20 mouse cellular contexts compared by ENCODE assay signal in genomic region chr16:9527214-9527613, GRCm38 (mm10).
DNase-seq lines count a peak whose midpoint lies in the region; ATAC-seq and TF ChIP-seq lines count a peak whose summit lies in the region.
"Had no signal": no experiment of that assay in that cellular context is flagged by ENCODE, and none has a peak within 500 bp of the region (broad histone marks: within the 10 kb centered on the region; RNA-seq: fewer than 3 reads in every experiment).

No protein-coding gene starts in this region.

- H3K4me2 ChIP-seq in liver, embryonic 12.5 days, result no peak overlapping the region
- no peak overlapping the region for H3K4me2 ChIP-seq in liver, embryonic 11.5 days
- no peak overlapping the region for H3K4me2 ChIP-seq in liver, embryonic 14.5 days (ENCODE audit: low read depth)
- no peak overlapping the region for H3K4me2 ChIP-seq in liver, postnatal 0 days (ENCODE audit: low read depth, low read length)
- H3K4me2 ChIP-seq: embryonic facial prominence, embryonic 13.5 days; embryonic facial prominence, embryonic 15.5 days; forebrain, embryonic 13.5 days; forebrain, embryonic 15.5 days had no signal

- no peaks in the 10 kb centered on the region for H3K9me3 ChIP-seq in liver, embryonic 12.5 days (replicated peaks)
- H3K9me3 ChIP-seq in liver, embryonic 11.5 days (ENCODE audit: control insufficient read depth, low read length), result no peaks in the 10 kb centered on the region
- H3K9me3 ChIP-seq in liver, embryonic 14.5 days (ENCODE audit: control insufficient read depth, low read length), result no peaks in the 10 kb centered on the region
- H3K9me3 ChIP-seq in liver, postnatal 0 days (ENCODE audit: low read length), result peaks cover 3% of the 10 kb centered on the region; the same call in 1 of the 2 replicates
- H3K9me3 ChIP-seq: embryonic facial prominence, embryonic 13.5 days; embryonic facial prominence, embryonic 15.5 days; forebrain, embryonic 13.5 days; forebrain, embryonic 15.5 days had no signal

- no peak for TF ChIP-seq CTCF in liver, embryonic 14.5 days (IDR thresholded peaks at IDR 0.05; ENCODE audit: low read depth)
- TF ChIP-seq CTCF in liver, postnatal 0 days (IDR thresholded peaks at IDR 0.05; ENCODE audit: low read depth), result no peak

- WGBS in liver, embryonic 12.5 days (ENCODE audit: insufficient replicate concordance), result 40% methylated on average over 5 of the region's 5 CpGs
- 49% methylated on average over 5 of the region's 5 CpGs for whole genome bisulfite sequencing in liver, embryonic 11.5 days
- 35% methylated on average over 5 of the region's 5 CpGs for WGBS in liver, embryonic 14.5 days (ENCODE audit: insufficient replicate concordance)
- WGBS in liver, postnatal 0 days (ENCODE audit: insufficient replicate concordance), result 46% methylated on average over 5 of the region's 5 CpGs

- DNase-seq in liver, embryonic 11.5 days (ENCODE audit: low spot score), result no peak
- peak in 2 of 3 experiments; percentile 5 to 9 for DNase-seq in liver, embryonic 14.5 days (ENCODE audit: low read depth in 3 of 3, low spot score in 3 of 3)
- DNase-seq in liver, postnatal 0 days, result no peak
- DNase-seq in kidney, adult 8-10 months, result no peak
- no peak for DNase-seq in urinary bladder, postnatal 25 days (ENCODE audit: low spot score)
- DNase-seq: adrenal gland, adult 2 months; adrenal gland, postnatal 10 days; adrenal gland, postnatal 25 days; cerebellum, adult 11 months; cerebellum, adult 18-20 months; cerebellum, adult 8-10 months; cerebellum, adult 9-11 months; cerebellum, postnatal 14 days; cerebellum, postnatal 36 days; embryo, embryonic 11 days had no signal

- H3K27ac ChIP-seq in liver, embryonic 12.5 days, result no peak overlapping the region
- no peak overlapping the region for H3K27ac ChIP-seq in liver, embryonic 11.5 days (ENCODE audit: low read depth, low read length)
- H3K27ac ChIP-seq in liver, embryonic 14.5 days, result no peak overlapping the region
- H3K27ac ChIP-seq in liver, postnatal 0 days (ENCODE audit: low read depth), result no peak overlapping the region
- H3K27ac ChIP-seq: embryonic facial prominence, embryonic 13.5 days; embryonic facial prominence, embryonic 15.5 days; forebrain, embryonic 13.5 days; forebrain, embryonic 15.5 days had no signal

- no peaks in the 10 kb centered on the region for H3K27me3 ChIP-seq in liver, embryonic 12.5 days (replicated peaks)
- H3K27me3 ChIP-seq in liver, embryonic 11.5 days (replicated peaks; ENCODE audit: control insufficient read depth, insufficient read depth, low read length), result no peaks in the 10 kb centered on the region
- H3K27me3 ChIP-seq in liver, embryonic 14.5 days (ENCODE audit: control insufficient read depth, insufficient read depth, low read length), result no peaks in the 10 kb centered on the region
- H3K27me3 ChIP-seq in liver, postnatal 0 days (ENCODE audit: insufficient read depth, low read length), result no peaks in the 10 kb centered on the region
- H3K27me3 ChIP-seq: embryonic facial prominence, embryonic 13.5 days; embryonic facial prominence, embryonic 15.5 days; forebrain, embryonic 13.5 days; forebrain, embryonic 15.5 days had no signal

- no peaks in the 10 kb centered on the region for H3K4me1 ChIP-seq in liver, embryonic 12.5 days
- H3K4me1 ChIP-seq in liver, embryonic 11.5 days (replicated peaks; ENCODE audit: control insufficient read depth, insufficient read depth, low read length), result no peaks in the 10 kb centered on the region
- H3K4me1 ChIP-seq in liver, embryonic 14.5 days (replicated peaks; ENCODE audit: control insufficient read depth in 2 of 2, insufficient read depth in 2 of 2, low read length in 1 of 2), result peaks cover 0 to 2% of the 10 kb centered on the region in 2 experiments; a peak in 1 of 4 replicates
- no peaks in the 10 kb centered on the region; the same call in 1 of the 2 replicates for H3K4me1 ChIP-seq in liver, postnatal 0 days (ENCODE audit: insufficient read depth)
- H3K4me1 ChIP-seq: embryonic facial prominence, embryonic 13.5 days; embryonic facial prominence, embryonic 15.5 days; forebrain, embryonic 15.5 days had no signal

- H3K4me3 ChIP-seq in liver, embryonic 12.5 days, result no peak overlapping the region
- no peak overlapping the region for H3K4me3 ChIP-seq in liver, embryonic 11.5 days (ENCODE audit: low read depth, low read length)
- no peak overlapping the region for H3K4me3 ChIP-seq in liver, embryonic 14.5 days (ENCODE audit: insufficient read depth in 1 of 2, low read depth in 2 of 2, low read length in 2 of 2)
- no peak overlapping the region for H3K4me3 ChIP-seq in liver, postnatal 0 days (ENCODE audit: low read depth, low read length)
- H3K4me3 ChIP-seq: embryonic facial prominence, embryonic 13.5 days; embryonic facial prominence, embryonic 15.5 days; forebrain, embryonic 13.5 days; forebrain, embryonic 15.5 days had no signal

- ATAC-seq in liver, embryonic 12.5 days, result 0 out of 2 replicates have a peak, but pooled peaks have one; percentile 24
- ATAC-seq in liver, embryonic 11.5 days (replicated peaks; ENCODE audit: low FRiP score), result no peak
- ATAC-seq in liver, embryonic 14.5 days (ENCODE audit: insufficient read depth), result 0 out of 2 replicates have a peak, but pooled peaks have one; percentile 35
- ATAC-seq in liver, postnatal 0 days, result peak; percentile 49; the same call in 1 of the 2 replicates
- ATAC-seq: forebrain, embryonic 13.5 days; forebrain, embryonic 15.5 days had no signal

- no peak for TF ChIP-seq EP300 in liver, embryonic 14.5 days (IDR thresholded peaks at IDR 0.05; ENCODE audit: low read depth)
- no peak for TF ChIP-seq EP300 in liver, postnatal 0 days (IDR thresholded peaks at IDR 0.05; ENCODE audit: low read depth)

- no peaks in the 10 kb centered on the region for H3K36me3 ChIP-seq in liver, embryonic 12.5 days
- H3K36me3 ChIP-seq in liver, embryonic 11.5 days (ENCODE audit: control insufficient read depth, insufficient read depth, low read length), result no peaks in the 10 kb centered on the region
- H3K36me3 ChIP-seq in liver, embryonic 14.5 days (replicated peaks; ENCODE audit: control insufficient read depth, insufficient read depth, low read depth), result no peaks in the 10 kb centered on the region
- no peaks in the 10 kb centered on the region for H3K36me3 ChIP-seq in liver, postnatal 0 days (replicated peaks; ENCODE audit: insufficient read depth, low read length)
- H3K36me3 ChIP-seq: embryonic facial prominence, embryonic 13.5 days; embryonic facial prominence, embryonic 15.5 days; forebrain, embryonic 15.5 days had no signal

- H3K9ac ChIP-seq in liver, embryonic 12.5 days, result no peak overlapping the region
- no peak overlapping the region for H3K9ac ChIP-seq in liver, embryonic 11.5 days (ENCODE audit: low read depth, low read length)
- no peak overlapping the region for H3K9ac ChIP-seq in liver, embryonic 14.5 days (replicated peaks)
- H3K9ac ChIP-seq in liver, postnatal 0 days (replicated peaks), result no peak overlapping the region
- H3K9ac ChIP-seq: embryonic facial prominence, embryonic 13.5 days; embryonic facial prominence, embryonic 15.5 days; forebrain, embryonic 13.5 days; forebrain, embryonic 15.5 days had no signal

Comparison
In these comparisons a context has a peak if more than half of its experiments do, and no peak if none do; other contexts are left out.
1. DNase-seq: peak in liver, embryonic 14.5 days (2 of 3); none in liver, embryonic 11.5 days (single experiment), liver, postnatal 0 days (single experiment), kidney, adult 8-10 months (0 of 2) and urinary bladder, postnatal 25 days (single experiment).